Mouse (Mus musculus) neural tube, embryonic 15.5 days (tissue): ENCODE results near the gene Vamp5. TPM values are rescaled to one million over a fixed set of nuclear protein-coding genes. Genes with fewer than 3 reads are reported as not detected.

Experiments
- ATAC-seq: fragments of 200-750 bp; cut with Nextera tagmentation; 2 replicates; pipeline ENCODE4 v1.8.0; 2017; ENCODE audit warnings: mild to moderate bottlenecking, moderate TSS enrichment, moderate library complexity; ENCODE audit not compliant: low FRiP score
- H3K27ac ChIP-seq: fragments of 300-500 bp; sonication (generic); replicated peaks from 2 replicates; pipeline ENCODE4 v1.5.1; 2015; ENCODE audit warnings: mild to moderate bottlenecking, inconsistent platforms
- H3K27me3 ChIP-seq: fragments of 300-500 bp; sonication (generic); replicated peaks from 2 replicates; pipeline ENCODE4 v1.6.1; 2015; ENCODE audit warnings: inconsistent platforms
- H3K36me3 ChIP-seq: fragments of 300-500 bp; sonication (generic); 2 replicates; pipeline ENCODE4 v1.6.1; 2015; ENCODE audit warnings: inconsistent platforms
- H3K4me1 ChIP-seq: fragments of 300-500 bp; sonication (generic); 2 replicates; pipeline ENCODE4 v1.6.1; 2015; ENCODE audit warnings: inconsistent platforms
- H3K4me2 ChIP-seq: fragments of 300-500 bp; sonication (generic); 2 replicates; pipeline ENCODE4 v1.6.1; 2015; ENCODE audit warnings: inconsistent platforms, mild to moderate bottlenecking, moderate library complexity
- H3K4me3 ChIP-seq: fragments of 300-500 bp; sonication (generic); replicated peaks from 2 replicates; pipeline ENCODE4 v1.5.1; 2015; ENCODE audit warnings: mild to moderate bottlenecking, inconsistent platforms
- H3K9ac ChIP-seq: fragments of 300-500 bp; sonication (generic); replicated peaks from 2 replicates; pipeline ENCODE4 v1.6.1; 2015; ENCODE audit warnings: mild to moderate bottlenecking, inconsistent platforms
- H3K9me3 ChIP-seq: fragments of 300-500 bp; sonication (generic); replicated peaks from 2 replicates; pipeline ENCODE4 v1.6.1; 2016; ENCODE audit warnings: inconsistent platforms
- WGBS: fragments of 180-500 bp; shearing (Covaris S2); methylation state at CpG from one replicate; pipeline ENCODE4 v1.1.7; 2015; ENCODE audit warnings: mixed read lengths; 5-methylcytosine and 5-hydroxymethylcytosine counted together
- polyA plus RNA-seq: library from polyadenylated mRNA; unstranded; fragments of >200 nt; fragmentation: Nextera tagmentation; extraction: Ambion mirVana; gene quantifications from 2 replicates; pipeline ENCODE4 v1.2.1, GENCODE M21; 2015

Gene Vamp5
- polyA plus RNA-seq, 1 experiment from 2014 or later = 20.4 TPM

- ATAC-seq = no peak
- no peak overlapping the region for H3K4me3 ChIP-seq
- WGBS = 83% methylated on average over 6 of the region's 6 CpGs
- no peaks in the 10 kb centered on the region for H3K27me3 ChIP-seq
- H3K27ac ChIP-seq = no peak overlapping the region
- no peaks in the 10 kb centered on the region for H3K9me3 ChIP-seq
- no peak overlapping the region for H3K9ac ChIP-seq
- peaks cover 83% of the 10 kb centered on the region for H3K36me3 ChIP-seq
- H3K4me2 ChIP-seq = no peak overlapping the region
- no peaks in the 10 kb centered on the region for H3K4me1 ChIP-seq
These were observed 54.0 kb downstream of the Vamp5 start for GRCm38 (mm10) chr6:72326274-72326673.

DNA sequence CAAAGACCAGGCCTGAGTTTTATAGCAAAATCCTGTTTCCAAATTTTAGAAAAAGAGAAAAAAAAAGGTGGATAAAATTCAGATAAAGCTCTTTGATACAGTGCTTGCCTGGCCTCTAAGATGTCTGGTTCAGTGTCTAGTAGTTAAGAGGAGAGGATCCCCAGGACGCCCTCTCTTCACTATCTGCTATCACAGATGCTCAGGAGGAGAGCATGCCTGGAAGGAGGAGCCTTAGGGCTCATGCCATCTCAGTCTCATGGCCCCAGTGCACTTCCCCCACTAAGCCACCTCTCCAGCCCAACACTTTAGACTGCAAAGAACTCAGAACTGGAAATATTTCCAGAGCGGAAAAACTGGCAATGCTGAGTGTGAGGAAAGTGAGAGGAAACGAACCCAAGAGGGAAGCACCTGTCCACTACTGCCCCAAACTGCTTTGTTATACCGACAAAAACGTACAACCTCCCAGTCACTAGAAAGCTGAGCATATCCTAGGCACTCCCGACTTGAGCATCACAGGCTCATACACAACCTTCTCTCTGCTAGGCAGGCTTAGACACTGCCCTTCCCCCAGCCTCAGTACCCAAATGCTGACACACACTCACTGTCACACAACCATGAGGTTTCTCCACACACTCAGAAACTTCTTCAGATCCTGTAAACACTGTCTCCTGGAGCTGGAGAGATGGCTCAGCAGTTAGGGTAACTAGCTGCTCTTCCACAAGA is 56.3 kb downstream of the Vamp5 start:
- Histone ChIP-seq H3K9ac (no peak overlapping the region), H3K4me1 (no peaks in the 10 kb centered on the region), H3K4me2 (no peak overlapping the region), H3K27ac (no peak overlapping the region), H3K27me3 (no peaks in the 10 kb centered on the region), H3K36me3 (peaks cover 88% of the 10 kb centered on the region), H3K9me3 (no peaks in the 10 kb centered on the region), H3K4me3 (no peak overlapping the region)
- ATAC-seq = no peak
- 93% methylated on average over 6 of the region's 6 CpGs for WGBS

DNA sequence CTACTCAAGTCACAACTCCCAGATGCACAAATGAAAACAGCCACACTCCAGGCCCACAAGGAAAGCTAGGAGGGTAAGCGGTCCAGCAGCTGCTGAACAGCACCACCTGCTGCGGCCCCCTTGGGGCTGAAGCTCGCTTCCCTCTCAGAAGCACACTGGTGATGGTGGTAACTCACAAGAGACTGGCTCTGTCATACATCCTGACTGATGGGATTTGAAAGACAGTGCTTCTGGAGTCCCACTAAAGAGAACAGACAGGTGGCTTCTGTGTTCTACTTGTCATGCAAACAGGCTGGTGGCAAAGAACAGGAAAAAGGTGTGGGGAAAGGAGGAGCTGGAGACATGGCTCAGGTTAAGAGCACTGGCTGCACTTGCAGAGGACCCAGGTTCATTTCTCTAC is 57.3 kb downstream of the Vamp5 start:
- WGBS = 87% methylated on average over 3 of the region's 3 CpGs
- Histone ChIP-seq H3K9ac (no peak overlapping the region), H3K36me3 (peaks cover 84% of the 10 kb centered on the region), H3K9me3 (no peaks in the 10 kb centered on the region), H3K4me1 (no peaks in the 10 kb centered on the region), H3K27me3 (no peaks in the 10 kb centered on the region), H3K4me2 (no peak overlapping the region), H3K4me3 (no peak overlapping the region), H3K27ac (no peak overlapping the region)
- no peak for ATAC-seq

DNA sequence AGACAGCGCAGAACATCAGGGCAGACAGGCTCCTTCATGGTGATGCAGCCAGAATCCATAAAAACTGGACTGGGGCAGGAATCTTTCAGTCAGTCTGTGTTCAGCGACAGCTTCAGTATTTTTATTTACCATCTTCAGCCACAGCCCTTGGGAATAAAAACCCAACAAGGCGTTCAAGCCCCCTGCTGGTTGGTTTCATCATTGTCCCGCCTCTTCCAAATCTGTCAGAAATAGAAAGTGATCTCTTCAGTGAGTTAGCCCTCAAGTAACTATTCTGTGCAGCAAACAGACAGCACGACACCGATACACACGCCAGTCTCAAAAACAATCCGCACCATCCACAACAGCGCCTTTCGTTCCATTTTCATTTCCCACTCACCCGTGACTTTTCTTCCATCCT is 61.2 kb downstream of the Vamp5 start:
- H3K27me3 ChIP-seq = no peaks in the 10 kb centered on the region
- H3K36me3 ChIP-seq = peaks cover 74% of the 10 kb centered on the region
- H3K9ac ChIP-seq = no peak overlapping the region
- no peak overlapping the region for H3K4me3 ChIP-seq
- H3K4me1 ChIP-seq = no peaks in the 10 kb centered on the region
- no peak overlapping the region for H3K27ac ChIP-seq
- WGBS = 81% methylated on average over 11 of the region's 11 CpGs
- ATAC-seq = no peak
- no peaks in the 10 kb centered on the region for H3K9me3 ChIP-seq
- H3K4me2 ChIP-seq = no peak overlapping the region

Other genes starting within 250 kb of the Vamp5 start
- gene Atoh8, start 144.9 kb downstream of the Vamp5 start, polyA plus RNA-seq = 3.1 and 5.1 TPM in 2 replicates
- 0.13 and 0.40 TPM in 2 replicates for gene Sftpb, start 75.9 kb downstream of the Vamp5 start, polyA plus RNA-seq
- 36.7 and 39.2 TPM in 2 replicates for gene Usp39, start 35.3 kb downstream of the Vamp5 start, polyA plus RNA-seq
- gene 0610030E20Rik, start 33.2 kb downstream of the Vamp5 start, polyA plus RNA-seq = 15.4 and 19.2 TPM in 2 replicates
- gene Tmem150a, start 25.0 kb downstream of the Vamp5 start, polyA plus RNA-seq = 21.2 and 21.5 TPM in 2 replicates
- 145 and 147 TPM in 2 replicates for gene Rnf181, start 13.5 kb downstream of the Vamp5 start, polyA plus RNA-seq
- gene Vamp8, start 10.2 kb upstream of the Vamp5 start, polyA plus RNA-seq = 19.1 and 52.7 TPM in 2 replicates
- gene Ggcx, start 33.8 kb upstream of the Vamp5 start, polyA plus RNA-seq = 19.0 and 23.2 TPM in 2 replicates
- 341 and 365 TPM in 2 replicates for gene Mat2a, start 59.1 kb upstream of the Vamp5 start, polyA plus RNA-seq
- gene Sh2d6, start 141.2 kb upstream of the Vamp5 start, polyA plus RNA-seq = 0.24 and 0.70 TPM in 2 replicates
- gene Capg, start 163.9 kb upstream of the Vamp5 start, polyA plus RNA-seq = 8.4 and 23.4 TPM in 2 replicates
- 14.3 and 16.6 TPM in 2 replicates for gene Elmod3, start 217.9 kb upstream of the Vamp5 start, polyA plus RNA-seq
- 4.9 and 8.2 TPM in 2 replicates for gene Retsat, start 218.0 kb upstream of the Vamp5 start, polyA plus RNA-seq
- 36.3 and 38.0 TPM in 2 replicates for gene Tgoln1, start 236.5 kb upstream of the Vamp5 start, polyA plus RNA-seq